Mouse (Mus musculus) leukemia stem cell, adult 10-12 weeks (primary cell): ENCODE data around the gene Zc3h18. TPM values are rescaled to one million over a fixed set of nuclear protein-coding genes. Genes with fewer than 3 reads are reported as not detected.

Experiments
- polyA plus RNA-seq: library from polyadenylated mRNA; stranded (reverse); fragments of >175 nt; gene quantifications from 2 replicates; pipeline ENCODE4 v1.2.3, GENCODE M21; 2012; ENCODE audit warnings: low replicate concordance

Zc3h18 gene
- polyA plus RNA-seq, result 91.5 and 120 TPM in 2 replicates

DNA sequence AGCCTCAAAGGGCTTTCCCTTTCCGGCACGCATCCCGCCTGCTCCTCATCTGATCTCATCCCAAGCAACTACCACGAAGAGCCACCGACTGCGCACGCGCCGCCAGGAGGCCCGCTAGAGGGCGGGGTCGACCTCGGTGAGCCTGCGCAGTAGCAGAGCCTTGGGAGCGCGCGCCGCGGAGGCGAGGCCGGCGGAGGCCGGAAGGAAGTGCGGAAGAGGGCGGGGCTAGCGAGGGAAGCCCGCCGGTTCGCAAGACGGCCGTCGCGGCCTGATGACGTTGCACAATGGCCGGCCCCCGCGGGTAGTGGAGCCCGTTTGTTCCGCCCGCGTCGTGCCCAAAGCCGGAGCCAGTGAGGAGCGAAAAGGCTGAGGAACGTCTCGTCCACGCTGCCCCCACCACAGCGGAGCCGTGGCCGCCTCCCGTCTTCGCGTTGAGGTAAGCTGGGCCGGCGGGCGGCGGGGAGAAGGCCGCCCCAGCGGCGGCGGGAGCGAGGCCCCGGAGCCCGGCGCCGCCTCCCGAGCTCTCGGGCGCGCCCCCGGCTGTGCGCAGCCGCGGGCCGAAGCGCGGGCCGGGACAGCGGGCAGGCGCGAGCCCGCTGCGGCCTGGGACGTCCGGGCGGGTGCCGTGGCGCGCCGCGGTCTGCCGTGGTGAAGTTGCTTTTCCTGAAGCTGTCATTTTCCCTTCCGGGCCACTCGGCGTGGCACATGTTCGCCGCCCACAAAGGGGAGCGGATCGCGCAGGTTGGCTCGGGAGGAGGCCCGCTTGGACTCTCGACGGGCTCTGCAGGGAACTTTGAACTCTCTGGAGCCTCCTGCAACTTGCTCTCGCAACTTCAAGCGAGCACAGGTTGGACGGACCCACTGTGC lies at the start of gene Zc3h18:
Gene Zc3h18 (plus strand): TSS at position 245 of the 867 bp plus-strand sequence.

GRCm38 (mm10) chr8:122360696-122361416 lies 15.6 kb upstream of the Zc3h18 start, which contains the start of gene Trhr2:
Trhr2 (minus strand) TSS chr8:122360746.

GRCm38 (mm10) chr8:122421376-122422070 lies 45.1 kb downstream of the Zc3h18 start, which contains the start of gene Il17c:
Il17c (plus strand) TSS chr8:122422020.

GRCm38 (mm10) chr8:122432443-122433268 lies 56.2 kb downstream of the Zc3h18 start, which contains the start of gene Cyba:
Cyba (minus strand) TSS chr8:122432930.

GRCm38 (mm10) chr8:122443262-122444006 lies 67.0 kb downstream of the Zc3h18 start, which contains the start of gene Mvd:
Mvd (minus strand) TSS chr8:122443422.

DNA sequence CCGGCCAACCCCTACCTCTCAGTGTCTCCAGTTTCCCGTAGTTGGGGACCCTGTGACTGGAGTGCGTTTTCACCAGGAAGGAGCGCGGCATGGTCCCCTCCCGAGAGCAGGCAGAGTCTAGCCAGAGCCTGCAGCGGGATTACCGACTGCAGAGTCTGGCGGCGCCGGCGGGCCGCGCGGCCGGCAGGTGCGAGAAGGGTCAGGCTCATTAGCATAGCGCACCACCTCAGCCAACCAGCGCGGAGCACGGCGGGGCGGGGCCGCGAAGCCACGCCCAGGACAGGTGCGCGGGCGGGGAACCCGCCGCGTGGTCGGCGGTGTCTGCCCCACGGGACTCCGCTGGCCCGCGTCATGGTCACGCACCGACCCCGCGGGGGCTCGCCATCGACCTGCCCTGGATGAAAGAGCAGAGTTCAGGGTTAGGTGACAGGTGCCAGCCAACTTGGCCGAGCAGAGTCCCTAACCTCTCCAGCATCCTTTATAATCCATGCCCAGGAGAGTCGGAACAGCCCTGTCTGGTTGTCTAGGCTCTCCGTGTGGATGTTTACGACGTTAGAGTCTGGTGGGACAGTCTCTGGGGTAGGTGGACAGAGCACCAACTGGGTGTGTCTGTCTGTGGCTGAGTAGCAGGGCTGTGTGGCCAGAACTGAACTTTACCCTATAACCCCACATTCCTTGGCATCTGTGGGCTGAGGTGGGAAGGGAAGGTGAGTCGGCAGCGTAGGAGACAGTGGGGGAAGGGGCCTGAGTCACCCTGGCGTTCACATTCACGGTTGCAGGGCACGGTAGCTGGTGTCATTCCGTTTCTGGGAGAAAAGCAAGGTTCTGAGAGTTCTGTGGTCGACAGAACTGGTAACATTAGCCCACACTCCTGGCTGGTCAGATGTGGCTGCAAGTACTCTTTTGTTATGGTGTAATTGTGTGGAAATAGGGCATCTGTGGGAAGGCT lies 84.4 kb downstream of the Zc3h18 start, which contains the start of gene Snai3:
Gene Snai3 (minus strand): TSS at position 210 of the 949 bp plus-strand sequence.

Other genes starting within 250 kb of the Zc3h18 start
- gene Zfpm1, start 94.5 kb upstream of the Zc3h18 start, polyA plus RNA-seq, result 1,742 and 2,184 TPM in 2 replicates
- gene Trhr2, start 15.9 kb upstream of the Zc3h18 start, polyA plus RNA-seq, result not detected in 2 replicates
- gene Il17c, start 45.4 kb downstream of the Zc3h18 start, polyA plus RNA-seq, result 0.27 TPM in 1 of 2 replicates, not detected in the other
- 241 and 437 TPM in 2 replicates for gene Cyba, start 56.3 kb downstream of the Zc3h18 start, polyA plus RNA-seq
- 7.4 and 8.7 TPM in 2 replicates for gene Mvd, start 66.8 kb downstream of the Zc3h18 start, polyA plus RNA-seq
- 0.42 and 0.59 TPM in 2 replicates for gene Snai3, start 84.1 kb downstream of the Zc3h18 start, polyA plus RNA-seq
- 16.7 and 27.1 TPM in 2 replicates for gene Rnf166, start 99.5 kb downstream of the Zc3h18 start, polyA plus RNA-seq
- 35.6 and 52.9 TPM in 2 replicates for gene Ctu2, start 99.5 kb downstream of the Zc3h18 start, polyA plus RNA-seq
- gene Piezo1, start 174.7 kb downstream of the Zc3h18 start, polyA plus RNA-seq, result 144 and 175 TPM in 2 replicates
- 618 and 659 TPM in 2 replicates for gene Cdt1, start 191.4 kb downstream of the Zc3h18 start, polyA plus RNA-seq
- 73.2 and 246 TPM in 2 replicates for gene Aprt, start 200.3 kb downstream of the Zc3h18 start, polyA plus RNA-seq
- 2.4 and 8.2 TPM in 2 replicates for gene Galns, start 234.9 kb downstream of the Zc3h18 start, polyA plus RNA-seq
- 1.6 TPM in 1 of 2 replicates, not detected in the other for gene Trappc2l, start 235.0 kb downstream of the Zc3h18 start, polyA plus RNA-seq
- gene Pabpn1l, start 246.1 kb downstream of the Zc3h18 start, polyA plus RNA-seq, result not detected in 2 replicates